Mouse (Mus musculus) embryonic fibroblast, embryonic 13.5 days (primary cell): ENCODE measurements at regions not wholly inside any gene's neighbourhood (a gene's known extent, or its start where the extent isn't known, plus 50 kb on each side); places are given as distances from the start of the nearest gene placed in this dataset.
A peak's percentile ranks its signal among the peaks of the same experiment; 100 is the strongest.

Experiments used
- H3K27ac ChIP-seq: 2 replicates; pipeline ENCODE4 v1.5.1; 2012; ENCODE audit warnings: low read length, control low read depth, inconsistent platforms; ENCODE audit not compliant: insufficient read depth
- H3K4me1 ChIP-seq: 2 replicates; pipeline ENCODE4 v1.6.1; 2011; ENCODE audit warnings: low read length; ENCODE audit not compliant: control insufficient read depth, insufficient read depth
- H3K4me3 ChIP-seq: 2 replicates; pipeline ENCODE4 v1.5.1; 2011; ENCODE audit warnings: mild to moderate bottlenecking, control low read depth, low read length; ENCODE audit not compliant: insufficient read depth
- CTCF ChIP-seq: IDR thresholded peaks from 2 replicates; pipeline ENCODE4 v1.5.1; 2011; ENCODE audit warnings: mild to moderate bottlenecking, control low read depth, low read length, moderate library complexity, borderline replicate concordance; ENCODE audit not compliant: insufficient read depth
- POLR2A ChIP-seq: IDR thresholded peaks from 2 replicates; pipeline ENCODE4 v1.6.1; 2011; ENCODE audit warnings: low read depth, mild to moderate bottlenecking, control low read depth, low read length, moderate library complexity

GRCm38 (mm10) chr13:4662336-4663101, 53.5 kb upstream of the Akr1e1 start:
- no peak overlapping the region for H3K4me3 ChIP-seq
- H3K27ac ChIP-seq = peak overlapping the region; percentile 98
- TF ChIP-seq CTCF = no peak
- TF ChIP-seq POLR2A = no peak
- H3K4me1 ChIP-seq = peaks cover 4% of the 10 kb centered on the region
